Mouse (Mus musculus): ENCODE measurements around the gene Hoxd9. TPM values are rescaled to one million over a fixed set of nuclear protein-coding genes. Genes with fewer than 3 reads are reported as not detected.

The Hoxd9 gene
- polyA plus RNA-seq, 1 experiment from 2014 or later, result not detected

GRCm38 (mm10) chr2:74698201-74699052, 900 bp downstream of the Hoxd9 start:
- no peaks in the 10 kb centered on the region for H3K9me3 ChIP-seq (replicated peaks; ENCODE audit: control insufficient read depth, low read length)
- no peak overlapping the region for H3K27ac ChIP-seq (ENCODE audit: low read depth, low read length)
- H3K4me1 ChIP-seq (ENCODE audit: control insufficient read depth, insufficient read depth, low read length), result peaks cover 2% of the 10 kb centered on the region; the same call in 1 of the 2 replicates
- no peaks in the 10 kb centered on the region for H3K36me3 ChIP-seq (ENCODE audit: control insufficient read depth, insufficient read depth, low read length)
- WGBS (ENCODE audit: insufficient replicate concordance), result under 1% methylated on average over 86 of the region's 86 CpGs
- peaks cover 97% of the 10 kb centered on the region for H3K27me3 ChIP-seq (ENCODE audit: control insufficient read depth, insufficient read depth, low read length)
- H3K4me2 ChIP-seq, result peak overlapping the region; percentile 69
- H3K9ac ChIP-seq (ENCODE audit: low read depth, low read length), result 0 out of 2 replicates have a peak overlapping the region, but pooled peaks have one; percentile 28
- H3K4me3 ChIP-seq (ENCODE audit: low read depth, low read length), result peak overlapping the region; percentile 41
- ATAC-seq (replicated peaks; ENCODE audit: insufficient number of reproducible peaks, low FRiP score, low TSS enrichment), result 0 out of 2 replicates have a peak, but pooled peaks have one; percentile 7

- peaks cover 2% of the 10 kb centered on the region; the same call in 1 of the 2 replicates for H3K4me1 ChIP-seq (ENCODE audit: control insufficient read depth, insufficient read depth, low read length)
- no peaks in the 10 kb centered on the region for H3K9me3 ChIP-seq (replicated peaks; ENCODE audit: control insufficient read depth, low read length)
- no peaks in the 10 kb centered on the region for H3K36me3 ChIP-seq (ENCODE audit: control insufficient read depth, insufficient read depth, low read length)
- H3K9ac ChIP-seq (ENCODE audit: low read depth, low read length), result no peak overlapping the region
- H3K27me3 ChIP-seq (ENCODE audit: control insufficient read depth, insufficient read depth, low read length), result peaks cover 97% of the 10 kb centered on the region
- no peak overlapping the region for H3K4me3 ChIP-seq (ENCODE audit: low read depth, low read length)
- H3K27ac ChIP-seq (ENCODE audit: low read depth, low read length), result no peak overlapping the region
- ATAC-seq (replicated peaks; ENCODE audit: insufficient number of reproducible peaks, low FRiP score, low TSS enrichment), result no peak
- WGBS (ENCODE audit: insufficient replicate concordance), result under 1% methylated on average over 17 of the region's 17 CpGs
- no peak overlapping the region for H3K4me2 ChIP-seq
Measured at GRCm38 (mm10) chr2:74699053-74699430, 1.5 kb downstream of the Hoxd9 start.

- no peak overlapping the region for H3K4me3 ChIP-seq (ENCODE audit: low read depth, low read length)
- no peak overlapping the region for H3K4me2 ChIP-seq
- no peak overlapping the region for H3K9ac ChIP-seq (ENCODE audit: low read depth, low read length)
- peaks cover 97% of the 10 kb centered on the region for H3K27me3 ChIP-seq (ENCODE audit: control insufficient read depth, insufficient read depth, low read length)
- no peaks in the 10 kb centered on the region for H3K9me3 ChIP-seq (replicated peaks; ENCODE audit: control insufficient read depth, low read length)
- no peaks in the 10 kb centered on the region for H3K36me3 ChIP-seq (ENCODE audit: control insufficient read depth, insufficient read depth, low read length)
- H3K4me1 ChIP-seq (ENCODE audit: control insufficient read depth, insufficient read depth, low read length), result peaks cover 2% of the 10 kb centered on the region; the same call in 1 of the 2 replicates
- ATAC-seq (replicated peaks; ENCODE audit: insufficient number of reproducible peaks, low FRiP score, low TSS enrichment), result no peak
- WGBS (ENCODE audit: insufficient replicate concordance), result 3% methylated on average over 23 of the region's 23 CpGs
- H3K27ac ChIP-seq (ENCODE audit: low read depth, low read length), result no peak overlapping the region
Measured at GRCm38 (mm10) chr2:74699664-74700545, 2.4 kb downstream of the Hoxd9 start.

- Histone ChIP-seq H3K4me3 (ENCODE audit: low read depth, low read length) (no peak overlapping the region), H3K36me3 (ENCODE audit: control insufficient read depth, insufficient read depth, low read length) (no peaks in the 10 kb centered on the region), H3K9ac (ENCODE audit: low read depth, low read length) (no peak overlapping the region), H3K9me3 (replicated peaks; ENCODE audit: control insufficient read depth, low read length) (no peaks in the 10 kb centered on the region), H3K4me2 (no peak overlapping the region), H3K4me1 (ENCODE audit: control insufficient read depth, insufficient read depth, low read length) (peaks cover 3% of the 10 kb centered on the region), H3K27me3 (ENCODE audit: control insufficient read depth, insufficient read depth, low read length) (peaks cover 97% of the 10 kb centered on the region), H3K27ac (ENCODE audit: low read depth, low read length) (no peak overlapping the region)
- 3% methylated on average over 22 of the region's 22 CpGs for WGBS (ENCODE audit: insufficient replicate concordance)
- no peak for ATAC-seq (replicated peaks; ENCODE audit: insufficient number of reproducible peaks, low FRiP score, low TSS enrichment)
Measured at GRCm38 (mm10) chr2:74700546-74701112, 3.1 kb downstream of the Hoxd9 start.

- WGBS (ENCODE audit: insufficient replicate concordance), result 14% methylated on average over 17 of the region's 17 CpGs
- Histone ChIP-seq H3K27me3 (ENCODE audit: control insufficient read depth, insufficient read depth, low read length) (peaks cover 94% of the 10 kb centered on the region), H3K4me3 (ENCODE audit: low read depth, low read length) (no peak overlapping the region), H3K4me2 (no peak overlapping the region), H3K27ac (ENCODE audit: low read depth, low read length) (no peak overlapping the region), H3K9me3 (replicated peaks; ENCODE audit: control insufficient read depth, low read length) (no peaks in the 10 kb centered on the region), H3K36me3 (ENCODE audit: control insufficient read depth, insufficient read depth, low read length) (no peaks in the 10 kb centered on the region), H3K4me1 (ENCODE audit: control insufficient read depth, insufficient read depth, low read length) (peaks cover 5% of the 10 kb centered on the region), H3K9ac (ENCODE audit: low read depth, low read length) (no peak overlapping the region)
- no peak for ATAC-seq (replicated peaks; ENCODE audit: insufficient number of reproducible peaks, low FRiP score, low TSS enrichment)
Measured at GRCm38 (mm10) chr2:74701949-74702819, 4.7 kb downstream of the Hoxd9 start.

- Histone ChIP-seq H3K4me1 (ENCODE audit: control insufficient read depth, insufficient read depth, low read length) (peaks cover 5% of the 10 kb centered on the region), H3K9me3 (replicated peaks; ENCODE audit: control insufficient read depth, low read length) (no peaks in the 10 kb centered on the region), H3K4me2 (no peak overlapping the region), H3K9ac (ENCODE audit: low read depth, low read length) (no peak overlapping the region), H3K4me3 (ENCODE audit: low read depth, low read length) (no peak overlapping the region), H3K36me3 (ENCODE audit: control insufficient read depth, insufficient read depth, low read length) (no peaks in the 10 kb centered on the region), H3K27ac (ENCODE audit: low read depth, low read length) (no peak overlapping the region), H3K27me3 (ENCODE audit: control insufficient read depth, insufficient read depth, low read length) (peaks cover 94% of the 10 kb centered on the region)
- no peak for ATAC-seq (replicated peaks; ENCODE audit: insufficient number of reproducible peaks, low FRiP score, low TSS enrichment)
- 21% methylated on average over 6 of the region's 6 CpGs for WGBS (ENCODE audit: insufficient replicate concordance)
Measured at GRCm38 (mm10) chr2:74702820-74703219, 5.3 kb downstream of the Hoxd9 start.

- Histone ChIP-seq H3K4me2 (no peak overlapping the region), H3K9me3 (replicated peaks; ENCODE audit: control insufficient read depth, low read length) (no peaks in the 10 kb centered on the region), H3K4me1 (ENCODE audit: control insufficient read depth, insufficient read depth, low read length) (peaks cover 3% of the 10 kb centered on the region), H3K36me3 (ENCODE audit: control insufficient read depth, insufficient read depth, low read length) (no peaks in the 10 kb centered on the region), H3K4me3 (ENCODE audit: low read depth, low read length) (no peak overlapping the region), H3K27me3 (ENCODE audit: control insufficient read depth, insufficient read depth, low read length) (peaks cover 94% of the 10 kb centered on the region), H3K9ac (ENCODE audit: low read depth, low read length) (no peak overlapping the region), H3K27ac (ENCODE audit: low read depth, low read length) (no peak overlapping the region)
- no peak for ATAC-seq (replicated peaks; ENCODE audit: insufficient number of reproducible peaks, low FRiP score, low TSS enrichment)
- WGBS (ENCODE audit: insufficient replicate concordance), result 3% methylated on average over 10 of the region's 10 CpGs
Measured at GRCm38 (mm10) chr2:74703317-74703716, 5.8 kb downstream of the Hoxd9 start.

All from heart, embryonic 11.5 days (tissue).